Mouse (Mus musculus): ENCODE measurements around the gene Ankrd42. TPM values are rescaled to one million over a fixed set of nuclear protein-coding genes. Genes with fewer than 3 reads are reported as not detected.

Ankrd42 gene
- polyA plus RNA-seq, 1 experiment from 2014 or later, result 21.7 TPM

DNA sequence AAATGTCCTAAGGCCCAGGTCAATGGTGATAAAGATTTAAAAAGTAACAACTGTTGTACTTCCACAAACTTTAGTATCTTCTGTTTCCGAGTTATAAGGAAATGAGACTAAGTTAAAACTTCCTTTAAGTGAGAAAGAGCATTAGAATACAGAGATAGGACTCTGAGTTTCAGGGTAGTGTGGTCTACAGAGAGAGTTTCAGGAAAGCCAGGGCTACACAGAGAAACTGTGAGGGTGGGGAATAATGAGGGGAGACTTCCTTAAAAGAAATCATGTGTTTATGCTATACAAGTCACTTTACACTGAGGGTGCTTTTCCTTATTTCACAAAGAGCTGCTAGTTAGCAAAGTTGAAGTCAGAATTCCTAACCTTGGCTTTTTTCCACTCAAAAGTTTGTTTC is 16.4 kb upstream of the Ankrd42 start:
- no peak overlapping the region for H3K4me3 ChIP-seq (replicated peaks; ENCODE audit: low read length)
- no peak overlapping the region for H3K27ac ChIP-seq (ENCODE audit: low read length)
- WGBS, result 94% methylated on average over 1 of the region's 1 CpGs
- H3K36me3 ChIP-seq (ENCODE audit: control insufficient read depth, insufficient read depth), result peaks cover 21% of the 10 kb centered on the region
- H3K9me3 ChIP-seq (ENCODE audit: control insufficient read depth, low read length), result no peaks in the 10 kb centered on the region
- no peaks in the 10 kb centered on the region for H3K27me3 ChIP-seq (replicated peaks; ENCODE audit: control insufficient read depth, insufficient read depth, low read length)
- no peak overlapping the region for H3K4me2 ChIP-seq (ENCODE audit: low read length)
- no peak for ATAC-seq
- H3K9ac ChIP-seq (replicated peaks; ENCODE audit: low read depth, low read length), result no peak overlapping the region
- 0 out of 2 replicates have a peak, but pooled peaks cover 5% of the 10 kb centered on the region for H3K4me1 ChIP-seq (replicated peaks; ENCODE audit: control insufficient read depth, insufficient read depth, low read length)

DNA sequence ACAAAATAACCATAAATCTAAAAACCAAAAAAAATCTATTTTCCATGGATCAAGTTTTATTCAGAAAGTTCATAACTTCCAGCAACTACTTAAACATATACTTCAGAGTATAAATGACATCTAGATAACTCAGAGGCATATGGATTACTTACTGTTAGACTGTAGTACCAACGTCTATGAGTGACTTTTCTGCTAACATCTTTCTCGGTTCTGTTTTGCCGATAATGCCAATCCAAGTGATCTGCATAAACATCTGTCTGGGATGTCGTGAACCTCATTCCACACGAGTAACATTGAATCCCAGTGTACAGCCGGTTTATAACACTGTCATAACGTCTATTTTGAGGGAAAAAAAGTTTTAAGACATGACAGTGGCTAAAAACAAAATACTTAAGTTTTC is 10.8 kb upstream of the Ankrd42 start:
- H3K4me3 ChIP-seq (replicated peaks; ENCODE audit: low read length), result no peak overlapping the region
- no peak for ATAC-seq
- H3K9me3 ChIP-seq (ENCODE audit: control insufficient read depth, low read length), result no peaks in the 10 kb centered on the region
- H3K4me1 ChIP-seq (replicated peaks; ENCODE audit: control insufficient read depth, insufficient read depth, low read length), result no peaks in the 10 kb centered on the region
- peaks cover 17% of the 10 kb centered on the region for H3K36me3 ChIP-seq (ENCODE audit: control insufficient read depth, insufficient read depth)
- no peak overlapping the region for H3K27ac ChIP-seq (ENCODE audit: low read length)
- H3K4me2 ChIP-seq (ENCODE audit: low read length), result no peak overlapping the region
- WGBS, result 85% methylated on average over 7 of the region's 7 CpGs
- H3K27me3 ChIP-seq (replicated peaks; ENCODE audit: control insufficient read depth, insufficient read depth, low read length), result no peaks in the 10 kb centered on the region
- no peak overlapping the region for H3K9ac ChIP-seq (replicated peaks; ENCODE audit: low read depth, low read length)

- H3K4me1 ChIP-seq (replicated peaks; ENCODE audit: control insufficient read depth, insufficient read depth, low read length), result peaks cover 5% of the 10 kb centered on the region
- H3K4me3 ChIP-seq (replicated peaks; ENCODE audit: low read length), result no peak overlapping the region
- no peaks in the 10 kb centered on the region for H3K9me3 ChIP-seq (ENCODE audit: control insufficient read depth, low read length)
- H3K9ac ChIP-seq (replicated peaks; ENCODE audit: low read depth, low read length), result no peak overlapping the region
- no peak overlapping the region for H3K27ac ChIP-seq (ENCODE audit: low read length)
- H3K36me3 ChIP-seq (ENCODE audit: control insufficient read depth, insufficient read depth), result peaks cover 12% of the 10 kb centered on the region
- H3K4me2 ChIP-seq (ENCODE audit: low read length), result no peak overlapping the region
- ATAC-seq, result no peak
- H3K27me3 ChIP-seq (replicated peaks; ENCODE audit: control insufficient read depth, insufficient read depth, low read length), result no peaks in the 10 kb centered on the region
These were observed 5.4 kb upstream of the Ankrd42 start for GRCm38 (mm10) chr7:92642358-92642757.

GRCm38 (mm10) chr7:92638050-92638449 is 1.1 kb upstream of the Ankrd42 start:
- Histone ChIP-seq H3K4me2 (ENCODE audit: low read length) (peak overlapping the region; percentile 89), H3K36me3 (ENCODE audit: control insufficient read depth, insufficient read depth) (no peaks in the 10 kb centered on the region), H3K9ac (replicated peaks; ENCODE audit: low read depth, low read length) (no peak overlapping the region), H3K27ac (ENCODE audit: low read length) (no peak overlapping the region), H3K4me3 (replicated peaks; ENCODE audit: low read length) (no peak overlapping the region; the same call in 1 of the 2 replicates), H3K4me1 (replicated peaks; ENCODE audit: control insufficient read depth, insufficient read depth, low read length) (peaks cover 15% of the 10 kb centered on the region), H3K9me3 (ENCODE audit: control insufficient read depth, low read length) (no peaks in the 10 kb centered on the region), H3K27me3 (replicated peaks; ENCODE audit: control insufficient read depth, insufficient read depth, low read length) (no peaks in the 10 kb centered on the region)
- no peak for ATAC-seq
- WGBS, result 90% methylated on average over 5 of the region's 5 CpGs

DNA sequence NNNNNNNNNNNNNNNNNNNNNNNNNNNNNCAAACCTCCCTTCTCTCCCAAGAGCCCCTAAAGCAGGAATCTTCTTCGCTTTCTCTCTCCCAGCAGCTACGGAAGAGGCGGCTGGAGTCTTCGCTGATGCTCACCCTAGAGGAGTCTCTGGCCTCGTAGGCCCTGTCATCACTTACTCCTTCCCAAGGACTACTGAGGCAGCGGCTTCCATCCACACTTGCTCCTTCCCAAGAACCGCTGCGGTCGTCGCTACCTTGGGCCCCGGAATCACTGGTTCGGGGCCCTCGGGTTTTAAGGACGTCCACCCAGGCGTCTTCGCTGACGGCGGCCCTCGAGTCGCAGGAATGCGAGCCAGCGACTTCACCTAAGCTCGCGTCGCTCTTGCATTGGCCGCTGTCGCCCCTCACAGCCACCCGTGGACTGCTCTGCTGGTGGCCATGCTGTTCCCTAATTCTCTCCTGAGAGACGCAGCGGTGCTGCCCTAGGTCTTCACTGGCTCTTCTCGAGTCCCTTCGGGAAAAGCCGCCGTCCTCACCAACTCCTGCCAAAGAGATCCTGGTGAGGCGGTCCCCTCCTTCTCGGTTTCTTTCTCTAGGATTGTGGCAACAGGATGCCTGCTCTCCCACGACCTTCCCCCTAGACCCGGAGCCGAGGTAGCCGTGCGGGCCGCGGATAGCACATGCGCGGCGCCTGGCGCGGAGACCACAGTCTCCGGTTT is 489 bp downstream of the Ankrd42 start:
- H3K4me3 ChIP-seq (replicated peaks; ENCODE audit: low read length), result peak overlapping the region; percentile 97
- H3K27me3 ChIP-seq (replicated peaks; ENCODE audit: control insufficient read depth, insufficient read depth, low read length), result no peaks in the 10 kb centered on the region
- H3K9me3 ChIP-seq (ENCODE audit: control insufficient read depth, low read length), result no peaks in the 10 kb centered on the region
- H3K9ac ChIP-seq (replicated peaks; ENCODE audit: low read depth, low read length), result peak overlapping the region; percentile 78
- peak overlapping the region; percentile 83; the same call in 1 of the 2 replicates for H3K27ac ChIP-seq (ENCODE audit: low read length)
- WGBS, result 1% methylated on average over 49 of the region's 49 CpGs
- no peaks in the 10 kb centered on the region for H3K36me3 ChIP-seq (ENCODE audit: control insufficient read depth, insufficient read depth)
- H3K4me2 ChIP-seq (ENCODE audit: low read length), result peak overlapping the region; percentile 97
- H3K4me1 ChIP-seq (replicated peaks; ENCODE audit: control insufficient read depth, insufficient read depth, low read length), result peaks cover 15% of the 10 kb centered on the region
- ATAC-seq, result peak; percentile 73

DNA sequence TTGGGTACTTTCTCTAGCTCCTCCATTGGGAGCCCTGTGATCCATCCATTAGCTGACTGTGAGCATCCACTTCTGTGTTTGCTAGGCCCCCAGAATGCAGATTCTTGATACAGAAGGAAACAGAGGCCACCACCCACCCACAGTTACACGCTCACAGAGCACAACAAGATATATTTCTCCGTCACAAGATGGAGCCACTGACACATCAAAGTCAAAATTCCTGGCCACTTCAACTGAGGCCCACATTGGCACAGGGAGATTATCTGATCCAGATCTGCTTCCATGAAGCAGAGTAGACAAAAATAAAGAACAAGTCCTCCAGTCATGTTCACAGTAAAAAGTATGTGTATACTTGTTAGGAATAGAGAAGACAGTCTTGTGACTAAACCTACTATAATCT is 6.8 kb downstream of the Ankrd42 start:
- Histone ChIP-seq H3K27me3 (replicated peaks; ENCODE audit: control insufficient read depth, insufficient read depth, low read length) (no peaks in the 10 kb centered on the region), H3K27ac (ENCODE audit: low read length) (no peak overlapping the region), H3K4me1 (replicated peaks; ENCODE audit: control insufficient read depth, insufficient read depth, low read length) (no peaks in the 10 kb centered on the region), H3K36me3 (ENCODE audit: control insufficient read depth, insufficient read depth) (no peaks in the 10 kb centered on the region), H3K9me3 (ENCODE audit: control insufficient read depth, low read length) (no peaks in the 10 kb centered on the region), H3K4me2 (ENCODE audit: low read length) (no peak overlapping the region), H3K9ac (replicated peaks; ENCODE audit: low read depth, low read length) (no peak overlapping the region), H3K4me3 (replicated peaks; ENCODE audit: low read length) (no peak overlapping the region)
- peak; percentile 47; the same call in 1 of the 2 replicates for ATAC-seq
- 37% methylated on average over 2 of the region's 2 CpGs for WGBS

GRCm38 (mm10) chr7:92624488-92624887 is 12.5 kb downstream of the Ankrd42 start:
- Histone ChIP-seq H3K27me3 (replicated peaks; ENCODE audit: control insufficient read depth, insufficient read depth, low read length) (no peaks in the 10 kb centered on the region), H3K4me3 (replicated peaks; ENCODE audit: low read length) (no peak overlapping the region), H3K9ac (replicated peaks; ENCODE audit: low read depth, low read length) (no peak overlapping the region), H3K36me3 (ENCODE audit: control insufficient read depth, insufficient read depth) (no peaks in the 10 kb centered on the region), H3K4me1 (replicated peaks; ENCODE audit: control insufficient read depth, insufficient read depth, low read length) (no peaks in the 10 kb centered on the region), H3K4me2 (ENCODE audit: low read length) (no peak overlapping the region), H3K9me3 (ENCODE audit: control insufficient read depth, low read length) (no peaks in the 10 kb centered on the region), H3K27ac (ENCODE audit: low read length) (no peak overlapping the region)
- 50% methylated on average over 2 of the region's 2 CpGs for WGBS
- no peak for ATAC-seq

GRCm38 (mm10) chr7:92610830-92611229 is 26.1 kb downstream of the Ankrd42 start:
- ATAC-seq, result no peak
- 39% methylated on average over 7 of the region's 7 CpGs for WGBS
- Histone ChIP-seq H3K27ac (ENCODE audit: low read length) (no peak overlapping the region), H3K4me2 (ENCODE audit: low read length) (no peak overlapping the region), H3K9me3 (ENCODE audit: control insufficient read depth, low read length) (no peaks in the 10 kb centered on the region), H3K36me3 (ENCODE audit: control insufficient read depth, insufficient read depth) (peaks cover 6% of the 10 kb centered on the region; the same call in 1 of the 2 replicates), H3K9ac (replicated peaks; ENCODE audit: low read depth, low read length) (no peak overlapping the region), H3K27me3 (replicated peaks; ENCODE audit: control insufficient read depth, insufficient read depth, low read length) (no peaks in the 10 kb centered on the region), H3K4me1 (replicated peaks; ENCODE audit: control insufficient read depth, insufficient read depth, low read length) (no peaks in the 10 kb centered on the region), H3K4me3 (replicated peaks; ENCODE audit: low read length) (no peak overlapping the region)

DNA sequence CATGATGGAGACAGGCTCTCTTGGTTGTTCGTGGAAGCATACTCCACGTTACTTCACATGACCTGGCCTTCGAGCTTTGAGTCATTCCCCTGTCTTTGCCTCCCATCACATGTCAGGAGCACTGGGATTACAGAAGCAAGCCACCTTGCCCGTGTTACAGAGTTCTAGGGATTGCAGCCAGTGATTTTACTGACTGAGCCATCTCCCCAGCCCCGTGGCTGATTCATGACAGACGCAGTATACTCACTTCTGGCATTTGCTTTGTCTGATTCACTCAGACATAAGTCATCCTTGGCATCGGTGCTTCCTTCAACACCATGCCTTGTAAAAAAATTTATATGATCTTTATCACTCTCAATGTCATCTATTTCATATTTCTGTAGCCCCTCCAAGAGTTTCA is 32.0 kb downstream of the Ankrd42 start:
- no peak overlapping the region for H3K27ac ChIP-seq (ENCODE audit: low read length)
- WGBS, result 83% methylated on average over 7 of the region's 7 CpGs
- no peak for ATAC-seq
- no peaks in the 10 kb centered on the region for H3K27me3 ChIP-seq (replicated peaks; ENCODE audit: control insufficient read depth, insufficient read depth, low read length)
- peaks cover 12% of the 10 kb centered on the region for H3K36me3 ChIP-seq (ENCODE audit: control insufficient read depth, insufficient read depth)
- H3K4me2 ChIP-seq (ENCODE audit: low read length), result no peak overlapping the region
- H3K9ac ChIP-seq (replicated peaks; ENCODE audit: low read depth, low read length), result no peak overlapping the region
- no peaks in the 10 kb centered on the region for H3K9me3 ChIP-seq (ENCODE audit: control insufficient read depth, low read length)
- H3K4me1 ChIP-seq (replicated peaks; ENCODE audit: control insufficient read depth, insufficient read depth, low read length), result no peaks in the 10 kb centered on the region
- H3K4me3 ChIP-seq (replicated peaks; ENCODE audit: low read length), result no peak overlapping the region

DNA sequence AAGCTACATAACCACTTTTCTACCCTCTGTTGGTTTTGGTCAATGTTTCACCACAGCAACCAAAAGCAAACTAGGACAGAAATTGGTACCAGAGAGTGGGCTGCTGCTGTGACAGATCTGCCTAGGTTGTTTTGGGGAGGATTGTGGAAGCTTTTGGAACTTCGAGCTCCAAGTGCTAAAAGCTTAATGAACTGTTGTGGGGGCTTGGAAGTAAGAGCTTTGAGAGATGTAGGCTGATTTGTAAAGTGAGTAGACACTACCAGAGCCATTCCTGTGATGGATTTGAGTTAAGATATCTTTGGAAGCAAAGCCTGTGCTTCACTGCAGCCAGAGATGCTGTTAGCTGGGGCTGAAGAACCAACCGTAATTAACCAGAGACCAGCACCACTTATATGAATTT is 46.1 kb downstream of the Ankrd42 start:
- H3K27ac ChIP-seq (ENCODE audit: low read length), result no peak overlapping the region
- H3K9me3 ChIP-seq (ENCODE audit: control insufficient read depth, low read length), result no peaks in the 10 kb centered on the region
- no peak overlapping the region for H3K4me2 ChIP-seq (ENCODE audit: low read length)
- H3K9ac ChIP-seq (replicated peaks; ENCODE audit: low read depth, low read length), result no peak overlapping the region
- no peaks in the 10 kb centered on the region for H3K27me3 ChIP-seq (replicated peaks; ENCODE audit: control insufficient read depth, insufficient read depth, low read length)
- H3K36me3 ChIP-seq (ENCODE audit: control insufficient read depth, insufficient read depth), result no peaks in the 10 kb centered on the region
- no peaks in the 10 kb centered on the region for H3K4me1 ChIP-seq (replicated peaks; ENCODE audit: control insufficient read depth, insufficient read depth, low read length)
- no peak overlapping the region for H3K4me3 ChIP-seq (replicated peaks; ENCODE audit: low read length)
- no peak for ATAC-seq
- WGBS, result 88% methylated on average over 2 of the region's 2 CpGs

All from forebrain, embryonic 16.5 days (tissue).